Mouse (Mus musculus): ENCODE measurements at regions not wholly inside any gene's neighbourhood (a gene's known extent, or its start where the extent isn't known, plus 50 kb on each side); places are given as distances from the start of the nearest gene placed in this dataset.

DNA sequence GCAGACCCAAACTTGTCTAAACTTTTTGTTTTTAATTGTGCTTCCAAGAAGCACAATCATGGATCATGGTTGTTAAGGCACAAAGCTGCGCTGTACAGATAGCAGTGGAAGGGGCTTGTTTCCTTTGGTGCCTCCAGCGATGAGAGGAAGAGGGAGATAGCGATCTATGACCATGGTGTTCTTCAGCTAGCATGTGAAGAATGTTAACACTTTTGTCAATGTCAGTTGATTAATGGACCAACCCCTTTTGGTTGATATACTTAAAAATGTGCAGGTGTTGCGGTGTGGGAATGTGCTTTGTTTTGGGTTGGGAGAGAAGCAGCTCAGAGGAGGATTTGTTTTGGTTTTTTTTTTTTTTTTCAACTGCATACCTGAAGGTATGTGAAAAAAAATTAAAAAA lies 324.0 kb upstream of the Kcnh8 start:
- Histone ChIP-seq H3K4me1 (ENCODE audit: control insufficient read depth in 1 of 2, insufficient read depth in 2 of 2) (no peaks in the 10 kb centered on the region), H3K27me3 (replicated peaks) (no peaks in the 10 kb centered on the region), H3K27ac (ENCODE audit: insufficient read depth, low read depth) (no peak overlapping the region), H3K4me3 (replicated peaks in 1 of 3; ENCODE audit: low read depth in 2 of 3, low read length in 2 of 3, poor library complexity in 1 of 3) (no peak overlapping the region), H3K9ac (ENCODE audit: insufficient read depth, low read depth) (no peak overlapping the region), H3K4me2 (ENCODE audit: insufficient read depth, low read depth, poor library complexity, severe bottlenecking) (no peak overlapping the region), H3K9me3 (replicated peaks; ENCODE audit: low read length) (peaks cover 52% of the 10 kb centered on the region), H3K36me3 (replicated peaks in 1 of 2; ENCODE audit: control insufficient read depth in 1 of 2, insufficient read depth in 1 of 2, low read length in 1 of 2) (no peaks in the 10 kb centered on the region), H3K79me2 (replicated peaks; ENCODE audit: control insufficient read depth, extremely low read depth, insufficient read depth, poor library complexity, severe bottlenecking) (no peaks in the 10 kb centered on the region)
- TF ChIP-seq SMC3 (IDR thresholded peaks at IDR 0.05; ENCODE audit: low read depth, low read length) = no peak
- no peak for DNase-seq (ENCODE audit: extremely low read depth)
- dilution Hi-C loops (cut with MboI; ENCODE audit: extremely low pct_ligation_motif_present, extremely low pct_unique_long_range_greater_than_20kb, low sequenced_read_pairs) = no loop called here
- in situ Hi-C loops (cut with MboI; ENCODE audit: low pct_ligation_motif_present, low pct_unique_long_range_greater_than_20kb, low sequenced_read_pairs) = no loop called here

- no peaks in the 10 kb centered on the region for H3K4me1 ChIP-seq (ENCODE audit: control insufficient read depth in 1 of 2, insufficient read depth in 2 of 2)
- in situ Hi-C loops (cut with MboI; ENCODE audit: low pct_ligation_motif_present, low pct_unique_long_range_greater_than_20kb, low sequenced_read_pairs) (no loop called here), dilution Hi-C loops (cut with MboI; ENCODE audit: extremely low pct_ligation_motif_present, extremely low pct_unique_long_range_greater_than_20kb, low sequenced_read_pairs) (no loop called here)
- H3K9me3 ChIP-seq (replicated peaks; ENCODE audit: low read length) = peaks cover 51% of the 10 kb centered on the region
- H3K4me3 ChIP-seq (replicated peaks in 1 of 3; ENCODE audit: low read depth in 2 of 3, low read length in 2 of 3, poor library complexity in 1 of 3) = no peak overlapping the region
- H3K27ac ChIP-seq (ENCODE audit: insufficient read depth, low read depth) = no peak overlapping the region
- no peaks in the 10 kb centered on the region; the same call in 1 of the 2 replicates for H3K79me2 ChIP-seq (replicated peaks; ENCODE audit: control insufficient read depth, extremely low read depth, insufficient read depth, poor library complexity, severe bottlenecking)
- DNase-seq (ENCODE audit: extremely low read depth) = no peak
- no peak overlapping the region for H3K9ac ChIP-seq (ENCODE audit: insufficient read depth, low read depth)
- H3K36me3 ChIP-seq (replicated peaks in 1 of 2; ENCODE audit: control insufficient read depth in 1 of 2, insufficient read depth in 1 of 2, low read length in 1 of 2) = no peaks in the 10 kb centered on the region
- H3K4me2 ChIP-seq (ENCODE audit: insufficient read depth, low read depth, poor library complexity, severe bottlenecking) = no peak overlapping the region
- TF ChIP-seq RCOR1 (conservative IDR thresholded peaks at IDR 0.05; ENCODE audit: low read depth, low read length) = no peak
- TF ChIP-seq JUN (IDR thresholded peaks at IDR 0.05; ENCODE audit: insufficient read depth, low read depth, low read length) = no peak
- no peak for TF ChIP-seq ZMIZ1 (IDR thresholded peaks at IDR 0.05; ENCODE audit: low read depth, low read length)
- no peak for TF ChIP-seq ZKSCAN1 (IDR thresholded peaks at IDR 0.05; ENCODE audit: borderline replicate concordance, low read depth, low read length)
- no peak for TF ChIP-seq UBTF (IDR thresholded peaks at IDR 0.05; ENCODE audit: low read depth, low read length)
- no peak for TF ChIP-seq RAD21 (IDR thresholded peaks at IDR 0.05; ENCODE audit: low read depth, low read length)
- no peak for TF ChIP-seq EP300 (IDR thresholded peaks at IDR 0.05; ENCODE audit: low read length)
- no peak for TF ChIP-seq PAX5 (IDR thresholded peaks at IDR 0.05; ENCODE audit: low read length)
- no peak for TF ChIP-seq POLR2A (IDR thresholded peaks at IDR 0.05; ENCODE audit: low read depth, low read length)
- no peak for TF ChIP-seq KAT2A (IDR thresholded peaks at IDR 0.05; ENCODE audit: insufficient replicate concordance, low read length)
- TF ChIP-seq BHLHE40 (IDR thresholded peaks at IDR 0.05; ENCODE audit: low read depth, low read length) = no peak
- TF ChIP-seq USF2 (conservative IDR thresholded peaks at IDR 0.05; ENCODE audit: low read depth, low read length) = no peak
- TF ChIP-seq TBP (conservative IDR thresholded peaks at IDR 0.05; ENCODE audit: low read depth, low read length) = no peak
- no peak for TF ChIP-seq TCF12 (IDR thresholded peaks at IDR 0.05; ENCODE audit: low read depth, low read length)
- no peak for TF ChIP-seq NRF1 (IDR thresholded peaks at IDR 0.05; ENCODE audit: low read depth, low read length)
- no peak for TF ChIP-seq CTCF (conservative IDR thresholded peaks at IDR 0.05 in 1 of 2, IDR thresholded peaks at IDR 0.05 in 1 of 2; ENCODE audit: low read depth in 2 of 2, low read length in 2 of 2)
- TF ChIP-seq CHD2 (IDR thresholded peaks at IDR 0.05; ENCODE audit: low read length) = no peak
- no peaks in the 10 kb centered on the region for H3K27me3 ChIP-seq (replicated peaks)
Measured at GRCm38 (mm10) chr17:52268792-52269191, 333.7 kb upstream of the Kcnh8 start.

Data from CH12.LX (cell line).